Mouse (Mus musculus): Measurements from ENCODE around the gene Hapln3. TPM values are rescaled to one million over a fixed set of nuclear protein-coding genes. Genes with fewer than 3 reads are reported as not detected.

Hapln3 gene
- polyA plus RNA-seq, 1 experiment from 2014 or later: 2.9 TPM

DNA sequence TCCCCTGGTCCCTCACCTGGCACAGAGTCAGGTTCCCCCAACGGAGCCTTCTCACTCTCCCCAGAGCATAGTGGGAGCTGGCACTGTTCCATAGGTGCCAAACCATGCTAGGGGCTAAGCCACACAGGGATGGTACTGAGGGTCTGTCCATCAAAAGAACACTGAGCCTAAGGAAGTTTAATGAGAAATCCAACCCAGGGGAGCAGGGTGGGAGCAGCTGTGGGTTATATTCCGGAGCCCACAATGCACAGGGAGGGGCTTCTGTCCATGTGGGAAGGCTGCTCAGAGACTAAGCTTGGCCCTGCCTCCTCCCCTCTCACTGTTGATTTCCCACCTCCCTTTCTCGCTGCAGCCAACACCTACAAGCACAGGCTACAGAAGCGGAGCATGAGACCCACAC is 17.0 kb downstream of the Hapln3 start:
- DNase-seq (ENCODE audit: low spot score): no peak
- 69% methylated on average over 4 of the region's 4 CpGs for WGBS

DNA sequence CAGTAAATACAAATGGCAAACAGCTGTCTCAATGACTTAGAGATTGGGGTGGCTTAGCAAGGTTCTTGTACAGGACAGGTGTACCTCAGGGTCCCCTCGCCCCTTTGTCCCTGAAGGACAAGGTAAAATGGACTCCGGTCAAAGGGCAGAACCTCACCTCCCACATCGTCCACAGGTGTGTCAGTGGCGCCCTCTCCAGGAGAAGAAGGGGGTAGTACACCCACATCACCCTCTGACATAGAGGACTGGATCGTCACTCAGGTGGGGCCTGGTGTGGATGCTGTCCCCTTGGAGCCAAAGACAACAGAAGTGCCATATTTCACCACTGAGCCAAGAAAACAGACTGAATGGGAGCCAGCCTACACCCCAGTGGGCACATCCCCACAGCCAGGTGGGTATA is 34.3 kb downstream of the Hapln3 start:
- Histone ChIP-seq H3K27ac (ENCODE audit: low read depth) (no peak overlapping the region), H3K9me3 (ENCODE audit: control insufficient read depth, low read length) (no peaks in the 10 kb centered on the region), H3K4me2 (ENCODE audit: low read length) (no peak overlapping the region), H3K9ac (ENCODE audit: low read length) (no peak overlapping the region), H3K36me3 (ENCODE audit: control insufficient read depth, insufficient read depth, low read length) (no peaks in the 10 kb centered on the region), H3K4me1 (replicated peaks; ENCODE audit: control insufficient read depth, insufficient read depth, low read length) (no peaks in the 10 kb centered on the region), H3K27me3 (replicated peaks; ENCODE audit: control insufficient read depth, insufficient read depth, low read length) (no peaks in the 10 kb centered on the region), H3K4me3 (ENCODE audit: low read depth, low read length) (no peak overlapping the region)
- no peak for DNase-seq (ENCODE audit: low spot score)
- WGBS: 68% methylated on average over 5 of the region's 5 CpGs
- no peak for ATAC-seq (replicated peaks; ENCODE audit: low FRiP score, low TSS enrichment, low read depth)

More for the DNA sequence above, 17.0 kb downstream of the Hapln3 start:
- Histone ChIP-seq H3K27ac (ENCODE audit: low read depth) (no peak overlapping the region), H3K4me1 (replicated peaks; ENCODE audit: control insufficient read depth, insufficient read depth, low read length) (no peaks in the 10 kb centered on the region), H3K36me3 (ENCODE audit: control insufficient read depth, insufficient read depth, low read length) (no peaks in the 10 kb centered on the region), H3K9ac (ENCODE audit: low read length) (no peak overlapping the region), H3K4me2 (ENCODE audit: low read length) (no peak overlapping the region), H3K4me3 (ENCODE audit: low read depth, low read length) (no peak overlapping the region), H3K27me3 (replicated peaks; ENCODE audit: control insufficient read depth, insufficient read depth, low read length) (no peaks in the 10 kb centered on the region), H3K9me3 (ENCODE audit: control insufficient read depth, low read length) (no peaks in the 10 kb centered on the region)
- ATAC-seq (replicated peaks; ENCODE audit: low FRiP score, low TSS enrichment, low read depth): no peak

DNA sequence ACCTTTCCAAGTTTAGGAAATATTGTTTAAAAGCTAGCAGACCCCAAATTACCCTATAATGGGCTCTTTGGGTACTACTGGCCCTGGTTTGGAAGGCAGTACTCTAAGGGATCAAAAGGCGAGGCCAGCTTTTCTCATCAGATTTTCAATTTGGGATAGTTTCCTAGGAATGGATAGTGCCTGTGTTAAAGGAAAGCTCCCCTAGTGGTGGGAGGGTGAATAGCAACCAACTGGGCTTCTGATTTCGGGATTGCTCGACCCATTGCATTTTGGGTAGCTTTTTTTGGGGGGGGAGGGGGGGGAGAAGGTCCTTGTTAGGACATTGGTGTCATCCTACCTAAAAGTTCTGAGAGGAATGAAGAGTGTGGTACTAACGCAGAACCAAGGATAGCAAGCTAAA is 41.7 kb downstream of the Hapln3 start:
- no peaks in the 10 kb centered on the region for H3K9me3 ChIP-seq (ENCODE audit: control insufficient read depth, low read length)
- 71% methylated on average over 4 of the region's 4 CpGs for WGBS

DNA sequence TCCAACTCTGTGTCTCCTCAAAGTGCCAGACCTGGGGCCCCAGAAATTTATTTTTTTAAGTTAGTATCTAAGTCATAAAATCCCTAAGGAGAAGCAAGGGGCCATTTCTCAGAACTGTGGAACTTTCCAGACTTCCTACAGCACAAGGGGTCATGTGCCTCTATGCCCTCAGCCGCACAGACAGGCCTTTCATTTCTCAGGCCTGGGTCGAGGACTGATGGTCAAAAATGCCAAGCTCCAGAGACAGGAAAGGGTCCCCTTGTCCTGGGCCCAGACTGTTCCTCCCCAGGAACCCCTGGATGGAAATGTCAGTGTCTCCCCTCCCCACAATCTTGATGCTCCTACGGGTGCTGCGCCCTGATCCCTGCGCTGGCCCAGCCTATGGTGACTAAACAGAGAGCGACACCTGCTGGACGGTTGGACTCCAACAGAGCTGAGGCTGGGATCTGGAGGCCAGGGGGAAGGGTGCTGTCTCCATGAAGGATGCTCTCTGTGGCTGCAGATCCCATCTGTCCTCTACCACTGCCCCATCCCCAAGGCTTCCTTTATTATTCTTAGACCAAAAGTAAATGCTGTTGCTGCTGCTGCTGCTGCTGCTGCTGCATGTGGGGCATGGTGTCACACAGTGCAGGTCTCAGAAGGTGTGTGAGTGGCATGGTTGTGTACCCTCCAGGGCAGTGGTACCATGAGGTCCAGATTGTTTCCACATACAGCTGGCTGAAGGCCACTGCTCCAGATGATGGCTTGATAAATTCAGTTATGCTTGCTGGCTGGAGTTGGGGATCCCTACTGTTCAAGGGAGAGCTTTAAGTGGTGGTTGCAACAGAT is 50.0 kb downstream of the Hapln3 start:
- H3K9me3 ChIP-seq (ENCODE audit: control insufficient read depth, low read length): no peaks in the 10 kb centered on the region
- H3K9ac ChIP-seq (ENCODE audit: low read length): no peak overlapping the region
- H3K27me3 ChIP-seq (replicated peaks; ENCODE audit: control insufficient read depth, insufficient read depth, low read length): no peaks in the 10 kb centered on the region
- no peak overlapping the region for H3K27ac ChIP-seq (ENCODE audit: low read depth)
- peak; percentile 84 for DNase-seq (ENCODE audit: low spot score)
- H3K4me2 ChIP-seq (ENCODE audit: low read length): no peak overlapping the region
- no peaks in the 10 kb centered on the region for H3K36me3 ChIP-seq (ENCODE audit: control insufficient read depth, insufficient read depth, low read length)
- no peaks in the 10 kb centered on the region for H3K4me1 ChIP-seq (replicated peaks; ENCODE audit: control insufficient read depth, insufficient read depth, low read length)
- ATAC-seq (replicated peaks; ENCODE audit: low FRiP score, low TSS enrichment, low read depth): peak; percentile 60; the same call in 1 of the 2 replicates
- no peak overlapping the region for H3K4me3 ChIP-seq (ENCODE audit: low read depth, low read length)
- 20% methylated on average over 7 of the region's 7 CpGs for WGBS

More for the DNA sequence above, 41.7 kb downstream of the Hapln3 start:
- Histone ChIP-seq H3K4me1 (replicated peaks; ENCODE audit: control insufficient read depth, insufficient read depth, low read length) (no peaks in the 10 kb centered on the region), H3K36me3 (ENCODE audit: control insufficient read depth, insufficient read depth, low read length) (no peaks in the 10 kb centered on the region), H3K27ac (ENCODE audit: low read depth) (no peak overlapping the region), H3K4me2 (ENCODE audit: low read length) (no peak overlapping the region), H3K4me3 (ENCODE audit: low read depth, low read length) (no peak overlapping the region), H3K27me3 (replicated peaks; ENCODE audit: control insufficient read depth, insufficient read depth, low read length) (no peaks in the 10 kb centered on the region), H3K9ac (ENCODE audit: low read length) (no peak overlapping the region)
- DNase-seq (ENCODE audit: low spot score) (no peak), ATAC-seq (replicated peaks; ENCODE audit: low FRiP score, low TSS enrichment, low read depth) (no peak)

DNA sequence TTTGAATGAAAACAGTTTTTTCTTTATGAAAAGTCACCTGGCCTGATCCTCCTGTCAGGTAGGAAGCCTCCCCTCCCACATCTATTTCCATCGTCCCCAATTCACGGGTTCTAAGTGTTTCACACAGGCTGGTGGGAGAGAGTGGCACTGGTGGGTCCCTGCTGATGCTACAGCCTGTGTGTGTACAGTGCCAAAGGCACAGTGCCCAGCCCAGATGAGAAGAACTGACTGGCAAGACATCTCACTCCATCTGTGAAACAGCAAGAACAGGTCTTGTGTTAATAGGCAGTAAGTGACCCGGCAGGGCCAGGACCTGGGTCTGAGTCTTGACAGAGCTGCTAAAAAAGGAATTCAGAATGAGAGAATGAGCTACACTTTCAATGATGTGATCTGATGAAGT is 51.6 kb downstream of the Hapln3 start:
- Histone ChIP-seq H3K36me3 (ENCODE audit: control insufficient read depth, insufficient read depth, low read length) (no peaks in the 10 kb centered on the region), H3K27ac (ENCODE audit: low read depth) (no peak overlapping the region), H3K9ac (ENCODE audit: low read length) (no peak overlapping the region), H3K4me1 (replicated peaks; ENCODE audit: control insufficient read depth, insufficient read depth, low read length) (no peaks in the 10 kb centered on the region), H3K4me2 (ENCODE audit: low read length) (no peak overlapping the region), H3K4me3 (ENCODE audit: low read depth, low read length) (no peak overlapping the region), H3K9me3 (ENCODE audit: control insufficient read depth, low read length) (no peaks in the 10 kb centered on the region), H3K27me3 (replicated peaks; ENCODE audit: control insufficient read depth, insufficient read depth, low read length) (no peaks in the 10 kb centered on the region)
- no peak for ATAC-seq (replicated peaks; ENCODE audit: low FRiP score, low TSS enrichment, low read depth)
- no peak for DNase-seq (ENCODE audit: low spot score)
- 60% methylated on average over 3 of the region's 3 CpGs for WGBS

DNA sequence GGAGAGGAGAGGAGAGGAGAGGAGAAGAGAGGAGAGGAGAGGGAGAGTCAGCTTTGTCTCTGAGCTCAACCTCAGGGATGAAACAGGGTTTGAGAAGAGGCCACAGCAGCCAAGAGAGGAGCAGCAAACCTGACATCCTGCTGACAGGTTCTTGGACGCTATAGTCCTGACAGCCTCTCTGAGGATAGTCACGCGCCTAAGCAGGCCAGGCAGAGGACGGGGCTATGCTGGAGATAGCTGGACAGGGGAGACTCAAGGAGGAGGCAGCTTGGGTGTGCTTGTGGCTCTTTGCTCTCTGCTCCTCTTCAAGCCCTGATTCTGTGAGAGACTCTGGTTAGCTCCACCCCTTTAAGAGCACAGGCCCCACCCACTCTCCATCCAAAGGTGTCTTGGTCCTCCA is 62.6 kb downstream of the Hapln3 start:
- H3K4me2 ChIP-seq (ENCODE audit: low read length): no peak overlapping the region
- H3K9ac ChIP-seq (ENCODE audit: low read length): no peak overlapping the region
- 37% methylated on average over 4 of the region's 4 CpGs for WGBS
- H3K4me1 ChIP-seq (replicated peaks; ENCODE audit: control insufficient read depth, insufficient read depth, low read length): no peaks in the 10 kb centered on the region
- DNase-seq (ENCODE audit: low spot score) (no peak), ATAC-seq (replicated peaks; ENCODE audit: low FRiP score, low TSS enrichment, low read depth) (no peak)
- no peaks in the 10 kb centered on the region for H3K36me3 ChIP-seq (ENCODE audit: control insufficient read depth, insufficient read depth, low read length)
- H3K4me3 ChIP-seq (ENCODE audit: low read depth, low read length): no peak overlapping the region
- no peak overlapping the region for H3K27ac ChIP-seq (ENCODE audit: low read depth)
- no peaks in the 10 kb centered on the region for H3K27me3 ChIP-seq (replicated peaks; ENCODE audit: control insufficient read depth, insufficient read depth, low read length)
- H3K9me3 ChIP-seq (ENCODE audit: control insufficient read depth, low read length): no peaks in the 10 kb centered on the region

DNA sequence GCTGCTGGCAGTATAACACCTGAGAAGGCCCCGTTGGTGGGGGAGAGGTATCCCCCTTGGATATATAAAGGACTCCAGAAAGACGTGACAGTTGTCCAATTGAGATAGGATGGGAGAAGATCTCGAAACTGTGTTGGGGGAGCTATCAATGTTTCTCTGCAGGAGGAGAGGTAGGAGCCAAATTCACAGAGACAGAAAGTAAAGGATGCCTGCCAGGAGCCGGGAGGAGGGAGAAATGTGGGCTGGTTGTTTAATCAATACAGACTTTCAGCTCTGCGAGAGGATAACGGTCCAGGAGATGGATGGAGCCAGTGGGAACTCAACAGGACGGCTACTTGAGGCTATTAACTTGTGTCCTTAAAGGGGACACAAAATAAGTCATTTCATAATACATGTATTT is 63.4 kb downstream of the Hapln3 start:
- Histone ChIP-seq H3K36me3 (ENCODE audit: control insufficient read depth, insufficient read depth, low read length) (no peaks in the 10 kb centered on the region), H3K9me3 (ENCODE audit: control insufficient read depth, low read length) (no peaks in the 10 kb centered on the region), H3K27ac (ENCODE audit: low read depth) (no peak overlapping the region), H3K4me2 (ENCODE audit: low read length) (no peak overlapping the region), H3K4me3 (ENCODE audit: low read depth, low read length) (no peak overlapping the region), H3K27me3 (replicated peaks; ENCODE audit: control insufficient read depth, insufficient read depth, low read length) (no peaks in the 10 kb centered on the region), H3K4me1 (replicated peaks; ENCODE audit: control insufficient read depth, insufficient read depth, low read length) (no peaks in the 10 kb centered on the region), H3K9ac (ENCODE audit: low read length) (no peak overlapping the region)
- ATAC-seq (replicated peaks; ENCODE audit: low FRiP score, low TSS enrichment, low read depth) (no peak), DNase-seq (ENCODE audit: low spot score) (no peak)
- WGBS: 55% methylated on average over 7 of the region's 7 CpGs

Data from intestine, embryonic 14.5 days (tissue).